Mouse (Mus musculus): ENCODE measurements around the gene Slc15a2. TPM values are rescaled to one million over a fixed set of nuclear protein-coding genes. Genes with fewer than 3 reads are reported as not detected.

Gene Slc15a2
- polyA plus RNA-seq, 2 experiments = 1.5 to 2.8 TPM

GRCm38 (mm10) chr16:36733827-36734226, 50.9 kb downstream of the Slc15a2 start:
- Histone ChIP-seq H3K4me2 (ENCODE audit: low read depth) (no peak overlapping the region), H3K36me3 (replicated peaks; ENCODE audit: control insufficient read depth, insufficient read depth, low read depth) (no peaks in the 10 kb centered on the region), H3K4me3 (ENCODE audit: insufficient read depth in 1 of 2, low read depth in 2 of 2, low read length in 2 of 2) (no peak overlapping the region), H3K27ac (no peak overlapping the region), H3K4me1 (replicated peaks; ENCODE audit: control insufficient read depth in 2 of 2, insufficient read depth in 2 of 2, low read length in 1 of 2) (no peaks in the 10 kb centered on the region), H3K9me3 (ENCODE audit: control insufficient read depth, low read length) (no peaks in the 10 kb centered on the region), H3K27me3 (ENCODE audit: control insufficient read depth, insufficient read depth, low read length) (no peaks in the 10 kb centered on the region), H3K9ac (replicated peaks) (no peak overlapping the region)
- no peak for DNase-seq (ENCODE audit: low read depth in 3 of 3, low spot score in 3 of 3)
- ATAC-seq (ENCODE audit: insufficient read depth) = no peak
- TF ChIP-seq CTCF (IDR thresholded peaks at IDR 0.05; ENCODE audit: low read depth) (no peak), EP300 (IDR thresholded peaks at IDR 0.05; ENCODE audit: low read depth) (no peak)
- 52% methylated on average over 1 of the region's 1 CpGs for WGBS (ENCODE audit: insufficient replicate concordance)

- ATAC-seq (ENCODE audit: insufficient read depth) = no peak
Observed at GRCm38 (mm10) chr16:36732572-36732971, 52.2 kb downstream of the Slc15a2 start.

GRCm38 (mm10) chr16:36728959-36729358, 55.8 kb downstream of the Slc15a2 start:
- ATAC-seq (ENCODE audit: insufficient read depth) (no peak), DNase-seq (ENCODE audit: low read depth in 3 of 3, low spot score in 3 of 3) (no peak)
- no peaks in the 10 kb centered on the region for H3K36me3 ChIP-seq (replicated peaks; ENCODE audit: control insufficient read depth, insufficient read depth, low read depth)
- H3K4me3 ChIP-seq (ENCODE audit: insufficient read depth in 1 of 2, low read depth in 2 of 2, low read length in 2 of 2) = no peak overlapping the region
- no peaks in the 10 kb centered on the region for H3K27me3 ChIP-seq (ENCODE audit: control insufficient read depth, insufficient read depth, low read length)
- WGBS (ENCODE audit: insufficient replicate concordance) = 52% methylated on average over 2 of the region's 2 CpGs
- H3K4me1 ChIP-seq (replicated peaks; ENCODE audit: control insufficient read depth in 2 of 2, insufficient read depth in 2 of 2, low read length in 1 of 2) = no peaks in the 10 kb centered on the region
- no peak for TF ChIP-seq EP300 (IDR thresholded peaks at IDR 0.05; ENCODE audit: low read depth)
- no peak for TF ChIP-seq CTCF (IDR thresholded peaks at IDR 0.05; ENCODE audit: low read depth)
- H3K27ac ChIP-seq = no peak overlapping the region
- H3K9me3 ChIP-seq (ENCODE audit: control insufficient read depth, low read length) = no peaks in the 10 kb centered on the region
- H3K9ac ChIP-seq (replicated peaks) = no peak overlapping the region
- no peak overlapping the region for H3K4me2 ChIP-seq (ENCODE audit: low read depth)

More at GRCm38 (mm10) chr16:36732572-36732971, 52.2 kb downstream of the Slc15a2 start:
- Histone ChIP-seq H3K9ac (replicated peaks) (no peak overlapping the region), H3K27me3 (ENCODE audit: control insufficient read depth, insufficient read depth, low read length) (no peaks in the 10 kb centered on the region), H3K27ac (no peak overlapping the region), H3K4me3 (ENCODE audit: insufficient read depth in 1 of 2, low read depth in 2 of 2, low read length in 2 of 2) (no peak overlapping the region), H3K4me1 (replicated peaks; ENCODE audit: control insufficient read depth in 2 of 2, insufficient read depth in 2 of 2, low read length in 1 of 2) (no peaks in the 10 kb centered on the region), H3K9me3 (ENCODE audit: control insufficient read depth, low read length) (no peaks in the 10 kb centered on the region), H3K4me2 (ENCODE audit: low read depth) (no peak overlapping the region), H3K36me3 (replicated peaks; ENCODE audit: control insufficient read depth, insufficient read depth, low read depth) (no peaks in the 10 kb centered on the region)
- no peak for DNase-seq (ENCODE audit: low read depth in 3 of 3, low spot score in 3 of 3)
- no peak for TF ChIP-seq CTCF (IDR thresholded peaks at IDR 0.05; ENCODE audit: low read depth)
- TF ChIP-seq EP300 (IDR thresholded peaks at IDR 0.05; ENCODE audit: low read depth) = no peak

- TF ChIP-seq EP300 (IDR thresholded peaks at IDR 0.05; ENCODE audit: low read depth) (no peak), CTCF (IDR thresholded peaks at IDR 0.05; ENCODE audit: low read depth) (peak; percentile 22; the same call in 1 of the 2 replicates)
- no peaks in the 10 kb centered on the region for H3K36me3 ChIP-seq (replicated peaks; ENCODE audit: control insufficient read depth, insufficient read depth, low read depth)
- 32% methylated on average over 3 of the region's 3 CpGs for WGBS (ENCODE audit: insufficient replicate concordance)
Observed at GRCm38 (mm10) chr16:36723880-36724443, 60.8 kb downstream of the Slc15a2 start.

GRCm38 (mm10) chr16:36722739-36723138, 62.0 kb downstream of the Slc15a2 start:
- H3K4me1 ChIP-seq (replicated peaks; ENCODE audit: control insufficient read depth in 2 of 2, insufficient read depth in 2 of 2, low read length in 1 of 2) = no peaks in the 10 kb centered on the region
- H3K9me3 ChIP-seq (ENCODE audit: control insufficient read depth, low read length) = no peaks in the 10 kb centered on the region
- H3K36me3 ChIP-seq (replicated peaks; ENCODE audit: control insufficient read depth, insufficient read depth, low read depth) = no peaks in the 10 kb centered on the region
- ATAC-seq (ENCODE audit: insufficient read depth) (no peak), DNase-seq (ENCODE audit: low read depth in 3 of 3, low spot score in 3 of 3) (no peak)
- no peaks in the 10 kb centered on the region for H3K27me3 ChIP-seq (ENCODE audit: control insufficient read depth, insufficient read depth, low read length)
- 22% methylated on average over 4 of the region's 4 CpGs for WGBS (ENCODE audit: insufficient replicate concordance)
- no peak overlapping the region for H3K4me2 ChIP-seq (ENCODE audit: low read depth)
- H3K9ac ChIP-seq (replicated peaks) = no peak overlapping the region
- H3K4me3 ChIP-seq (ENCODE audit: insufficient read depth in 1 of 2, low read depth in 2 of 2, low read length in 2 of 2) = no peak overlapping the region
- TF ChIP-seq CTCF (IDR thresholded peaks at IDR 0.05; ENCODE audit: low read depth) (no peak), EP300 (IDR thresholded peaks at IDR 0.05; ENCODE audit: low read depth) (no peak)
- H3K27ac ChIP-seq = no peak overlapping the region

More at GRCm38 (mm10) chr16:36723880-36724443, 60.8 kb downstream of the Slc15a2 start:
- no peak overlapping the region for H3K27ac ChIP-seq
- ATAC-seq (ENCODE audit: insufficient read depth) (no peak), DNase-seq (ENCODE audit: low read depth in 3 of 3, low spot score in 3 of 3) (no peak)
- H3K9me3 ChIP-seq (ENCODE audit: control insufficient read depth, low read length) = no peaks in the 10 kb centered on the region
- no peak overlapping the region for H3K9ac ChIP-seq (replicated peaks)
- H3K4me2 ChIP-seq (ENCODE audit: low read depth) = no peak overlapping the region
- no peaks in the 10 kb centered on the region for H3K4me1 ChIP-seq (replicated peaks; ENCODE audit: control insufficient read depth in 2 of 2, insufficient read depth in 2 of 2, low read length in 1 of 2)
- no peak overlapping the region for H3K4me3 ChIP-seq (ENCODE audit: insufficient read depth in 1 of 2, low read depth in 2 of 2, low read length in 2 of 2)
- no peaks in the 10 kb centered on the region for H3K27me3 ChIP-seq (ENCODE audit: control insufficient read depth, insufficient read depth, low read length)
